Mouse (Mus musculus) gastrocnemius, postnatal 25 days (tissue): ENCODE measurements around the gene Zfp758. TPM values are rescaled to one million over a fixed set of nuclear protein-coding genes. Genes with fewer than 3 reads are reported as not detected.
"Not testable (repeated sequence)": the region's sequence is repeated elsewhere in the genome, so short reads cannot be mapped to it uniquely, and the experiment has no call there.

Experiments
- DNase-seq: peaks from one replicate; pipeline ENCODE4 v3.0.0; 2022
- long read RNA-seq, 2 experiments: library from polyadenylated mRNA; stranded (forward); transcript quantifications; one replicate each; pipeline ENCODE4 v2.0.0; 2021
- total RNA-seq, 2 experiments: library from RNA; stranded (reverse); gene quantifications; 1 replicate in 1 of 2; 2 replicates in 1 of 2; pipeline ENCODE4 v1.2.3; 2021

The Zfp758 gene
- 1 to 10 TPM; 5.4 to 6.5 TPM for total RNA-seq
- long read RNA-seq, experiment 1, partial matches to known transcripts = 0 of 2 reads
- long read RNA-seq, experiment 1, other reads (novel, unspliced or antisense) = 0 of 2 reads
- long read RNA-seq, experiment 2, partial matches to known transcripts = 0 of 1 reads
- long read RNA-seq, experiment 2, other reads (novel, unspliced or antisense) = 0 of 1 reads

DNA sequence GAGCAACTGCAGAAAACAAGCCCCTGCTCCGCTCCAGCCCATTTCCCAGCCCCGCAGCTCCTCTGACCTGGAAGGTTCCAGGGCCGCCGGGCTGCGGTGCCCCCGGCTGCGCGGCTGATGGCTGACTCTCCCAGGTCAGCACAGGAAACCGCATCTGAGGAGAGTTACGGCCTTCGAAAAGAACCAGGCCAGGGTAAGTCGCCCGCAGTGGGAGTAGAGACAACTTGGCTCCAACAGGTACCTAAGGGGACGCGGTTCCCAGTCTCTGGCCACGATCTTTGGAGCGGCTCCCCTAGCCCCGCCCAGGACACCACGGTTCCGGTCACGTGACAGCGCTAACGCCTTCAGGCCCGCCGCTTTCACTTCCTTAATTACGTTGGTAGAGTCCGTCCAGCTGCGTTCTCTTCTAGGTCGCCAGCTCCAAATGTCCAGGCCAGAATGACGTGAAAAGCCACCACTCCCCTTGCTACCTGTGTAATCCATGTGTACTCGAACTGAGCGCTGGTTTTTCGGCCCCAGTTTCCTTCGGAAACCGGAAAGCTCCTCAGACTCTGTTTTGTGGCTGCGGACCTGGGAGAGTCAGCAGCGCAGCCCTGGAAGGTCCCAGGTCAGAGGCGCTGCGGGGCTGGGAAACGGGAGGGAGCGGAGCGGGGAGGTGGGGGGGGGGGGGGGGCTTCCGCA is at the start of gene Zfp758, which contains the start of gene Zfp944:
Gene Zfp758, plus strand, starts transcription at position 353 of the 681 bp plus-strand sequence.
Gene Zfp944, minus strand, starts transcription at position 300 of the 681 bp plus-strand sequence.
- DNase-seq = peak; percentile 36

GRCm38 (mm10) chr17:22314219-22314618 is 47.0 kb upstream of the Zfp758 start:
- not testable (repeated sequence) for DNase-seq

- DNase-seq = peak; percentile 85
Measured at GRCm38 (mm10) chr17:22314730-22315226, 46.5 kb upstream of the Zfp758 start, which contains the start of gene CT030661.1. CT030661.1 (minus strand) TSS chr17:22314837.

DNA sequence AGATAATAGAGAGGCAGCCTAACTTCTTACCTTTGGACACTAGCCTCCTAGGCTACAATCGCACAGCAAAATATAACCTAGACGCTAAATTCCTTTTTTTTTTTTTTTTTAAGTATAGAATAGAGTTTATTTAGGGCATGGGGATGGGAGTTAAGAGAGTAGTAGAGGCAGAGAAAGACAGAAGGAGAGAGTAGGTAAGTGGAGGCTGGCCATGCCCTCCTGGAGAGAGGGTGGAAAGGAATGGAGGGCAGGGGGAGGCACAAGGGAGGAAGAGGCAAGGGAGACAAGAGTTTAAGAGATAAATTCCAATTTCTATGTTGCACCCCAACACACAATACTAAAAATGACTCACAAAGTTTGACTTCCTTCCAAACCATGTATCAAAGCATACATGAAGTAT is 46.0 kb upstream of the Zfp758 start:
- not testable (repeated sequence) for DNase-seq

- DNase-seq = peak; percentile 9
Measured at GRCm38 (mm10) chr17:22352794-22353193, 8.5 kb upstream of the Zfp758 start.

DNA sequence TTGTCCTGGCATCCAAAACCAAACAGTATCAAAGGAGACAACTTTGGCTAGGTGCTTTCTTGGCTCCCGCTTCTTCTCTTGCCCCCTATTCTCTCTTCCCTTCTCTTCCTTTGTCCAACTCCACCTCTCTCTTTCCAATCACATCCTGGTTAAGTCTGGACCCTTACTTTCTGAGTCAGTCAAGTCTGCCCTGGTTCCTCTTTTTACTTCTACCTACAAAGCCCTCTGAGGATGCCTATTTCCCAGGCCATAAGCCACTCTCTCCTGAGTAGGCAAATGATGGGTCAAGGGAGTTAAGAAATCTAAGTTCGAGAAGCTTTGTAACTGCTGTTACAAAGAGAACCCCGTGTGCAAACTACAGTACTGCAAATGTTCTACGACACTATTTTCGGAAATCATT is 681 bp upstream of the Zfp758 start:
- no peak for DNase-seq

DNA sequence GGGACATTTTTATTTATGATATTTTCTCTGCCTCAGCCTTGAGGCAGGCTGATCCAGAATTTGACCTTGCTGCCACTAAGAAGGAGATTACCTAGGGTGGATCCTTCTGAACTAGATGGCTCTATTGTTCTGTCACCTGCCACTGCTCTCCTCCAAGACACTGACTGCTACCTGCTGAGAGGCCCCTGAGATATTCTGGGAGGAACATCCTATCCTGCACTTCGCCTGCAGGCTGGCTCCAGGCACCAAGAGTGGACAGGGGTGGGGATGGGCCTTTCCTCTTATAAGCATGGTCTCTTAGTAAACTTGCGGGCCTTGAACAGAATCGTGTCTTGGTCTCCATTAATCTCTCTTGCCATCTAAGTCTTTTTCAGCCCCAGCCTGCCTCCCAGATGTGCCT is 2.6 kb downstream of the Zfp758 start:
- no peak for DNase-seq

- DNase-seq = no peak
Measured at GRCm38 (mm10) chr17:22410756-22411155, 49.5 kb downstream of the Zfp758 start.

- peak; percentile 14 for DNase-seq
Measured at GRCm38 (mm10) chr17:22417510-22417909, 56.3 kb downstream of the Zfp758 start.

DNA sequence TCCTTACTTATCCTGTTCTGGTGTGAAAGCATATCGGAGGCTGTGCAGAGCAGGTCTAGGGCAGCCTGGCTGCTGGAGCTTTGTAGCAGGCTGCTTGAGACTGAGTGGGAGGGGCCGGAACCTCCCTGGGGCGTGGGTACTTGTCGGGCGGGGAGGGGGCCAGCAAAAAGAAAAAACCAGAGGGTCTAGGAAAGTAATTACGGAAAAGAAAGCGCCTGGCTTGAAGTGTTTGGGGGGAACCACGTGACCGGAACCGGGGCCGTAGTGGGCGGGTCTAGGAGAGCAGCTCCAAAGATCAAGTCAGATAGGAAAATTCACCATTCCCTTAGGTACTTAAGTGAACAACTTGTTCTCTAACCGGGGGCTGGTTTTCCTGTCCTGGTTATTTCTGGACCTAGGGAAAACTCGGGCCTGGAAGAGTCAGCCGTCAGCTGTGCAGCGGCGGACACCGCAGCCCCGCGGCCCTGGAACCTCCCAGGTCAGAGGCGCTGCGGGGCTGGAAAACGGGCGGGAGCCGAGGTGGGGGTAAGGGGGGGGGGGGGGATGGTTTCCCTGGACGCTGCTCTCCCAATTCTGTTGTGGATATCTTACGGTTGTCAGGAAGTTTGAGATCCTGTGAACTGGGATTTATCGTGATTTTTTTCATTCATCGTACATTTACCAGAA is 62.8 kb downstream of the Zfp758 start, which contains the start of gene Zfp946:
Gene Zfp946, plus strand, starts transcription at position 271 of the 666 bp plus-strand sequence.
- peak; percentile 81 for DNase-seq

GRCm38 (mm10) chr17:22424636-22425354 is 63.5 kb downstream of the Zfp758 start:
- no peak for DNase-seq

Other genes starting within 250 kb of the Zfp758 start
- under 1 TPM; 0.38 to 0.67 TPM for gene Zfp947, start 195.3 kb upstream of the Zfp758 start, total RNA-seq
- 1 to 10 TPM; 1.7 to 1.9 TPM for gene Zfp994, start 135.8 kb upstream of the Zfp758 start, total RNA-seq
- 1 to 10 TPM; 6.5 to 6.8 TPM for gene CT030661.1, start 46.6 kb upstream of the Zfp758 start, total RNA-seq
- 1 to 10 TPM; 4.0 to 5.1 TPM for gene Zfp944, start 53 bp upstream of the Zfp758 start, total RNA-seq
- 1 to 10 TPM; 3.1 to 3.9 TPM for gene Zfp946, start 62.8 kb downstream of the Zfp758 start, total RNA-seq
- not detected for gene Vmn2r111, start 212.0 kb downstream of the Zfp758 start, total RNA-seq
- not detected for gene Vmn2r112, start 239.5 kb downstream of the Zfp758 start, total RNA-seq